Mouse (Mus musculus) T-helper 17 cell (primary cell): Measurements from ENCODE around the gene Sdc4.

Source experiments
- in situ Hi-C, 2 experiments: fragments of 300-600 bp; cut with MboI, MseI; formaldehyde crosslinking; loops; 1 replicate in 1 of 2; 2 replicates in 1 of 2; pipeline ENCODE4 v1.15.1; 2025; ENCODE audit warnings: high pct_unique_total_duplicates in 2 of 2

The Sdc4 gene

DNA sequence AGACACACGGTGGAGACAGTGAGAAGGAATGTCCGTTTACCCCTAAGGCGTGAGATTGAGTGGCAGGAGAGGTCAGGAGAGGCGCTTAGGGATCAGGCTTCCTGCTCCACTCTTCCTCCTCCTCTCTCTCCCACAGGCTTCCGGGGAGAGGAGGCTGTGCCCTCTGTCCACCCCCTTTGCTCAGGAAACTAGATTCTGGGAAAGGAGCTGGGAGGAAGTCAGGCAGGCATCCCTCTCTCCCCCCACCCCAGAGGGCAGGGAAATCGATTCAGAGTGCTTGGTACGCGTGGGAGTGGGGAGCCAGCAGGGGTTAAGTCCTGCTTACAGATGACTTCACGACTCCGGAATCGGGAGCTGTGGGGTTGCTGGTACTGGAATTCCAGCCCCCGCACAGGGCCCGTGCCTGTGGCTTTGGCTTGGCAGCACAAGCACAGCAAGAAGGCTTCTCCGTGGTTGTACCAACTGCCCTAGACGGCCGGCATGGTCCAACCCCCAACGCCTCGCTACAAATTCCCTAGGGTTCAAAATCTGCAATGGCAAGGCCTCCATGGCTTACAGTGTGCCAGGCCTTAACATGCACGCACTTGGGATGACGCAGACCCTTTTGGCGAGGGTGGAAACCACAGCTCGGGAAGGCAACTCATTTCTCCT lies 11.0 kb downstream of the Sdc4 start:
- in situ Hi-C loops: no loop called here

DNA sequence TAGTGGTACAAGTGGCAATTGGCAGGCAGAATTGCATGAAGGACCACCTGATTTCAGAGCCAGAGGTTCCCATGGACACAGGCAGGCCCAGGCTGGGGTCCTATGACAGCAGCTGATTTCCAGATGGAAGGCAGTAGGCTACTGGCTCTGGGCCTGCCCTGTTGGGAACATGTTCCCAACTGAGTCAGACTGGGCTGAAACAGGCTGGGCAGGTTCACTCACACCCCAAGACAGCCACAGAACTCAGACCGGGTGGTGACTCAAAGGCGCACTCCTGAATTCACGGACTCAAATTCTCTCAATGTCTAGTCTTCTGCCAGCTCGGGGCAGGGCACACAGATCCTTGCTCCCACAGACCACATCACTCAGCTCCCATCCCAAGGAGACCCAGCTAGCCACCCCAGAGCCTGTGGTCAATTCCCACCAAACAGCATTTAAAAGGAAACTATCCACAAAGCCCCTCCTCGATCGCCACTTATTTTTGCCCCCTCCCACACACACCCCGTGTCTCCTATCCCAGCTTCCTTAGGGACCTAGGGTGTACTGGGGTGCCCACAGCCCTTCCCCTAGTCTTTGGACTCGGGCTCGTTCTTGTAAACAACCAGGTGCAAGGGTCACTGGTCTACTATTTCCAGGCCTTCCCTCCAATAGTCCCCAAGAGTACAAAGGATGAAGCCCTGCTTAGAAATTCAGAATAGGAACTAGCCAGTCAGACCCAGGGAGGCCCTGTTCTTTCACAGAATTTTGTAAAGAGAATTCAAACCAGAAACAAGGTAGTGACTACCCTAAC lies 11.8 kb downstream of the Sdc4 start:
- in situ Hi-C loops: no loop called here

DNA sequence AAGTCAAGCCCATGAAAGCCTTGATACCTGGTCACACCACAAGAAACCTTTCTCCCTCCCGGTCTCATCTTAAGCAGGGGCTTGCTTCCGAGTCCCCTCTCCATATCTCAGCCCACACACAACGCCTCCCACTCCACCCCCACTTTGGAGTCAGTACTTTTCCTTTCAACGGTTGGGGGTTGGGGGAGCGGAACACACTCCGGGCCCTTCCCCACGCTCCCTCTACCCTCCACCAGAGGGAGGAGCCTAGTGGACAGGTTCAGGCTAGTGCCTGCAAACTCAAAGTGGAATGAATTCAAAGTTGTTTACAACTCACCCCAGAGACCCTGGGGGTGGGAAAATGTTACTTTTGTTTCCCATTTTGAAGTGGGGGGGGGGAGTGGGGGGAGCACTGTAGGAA lies 13.0 kb downstream of the Sdc4 start:
- in situ Hi-C loops: no loop called here

DNA sequence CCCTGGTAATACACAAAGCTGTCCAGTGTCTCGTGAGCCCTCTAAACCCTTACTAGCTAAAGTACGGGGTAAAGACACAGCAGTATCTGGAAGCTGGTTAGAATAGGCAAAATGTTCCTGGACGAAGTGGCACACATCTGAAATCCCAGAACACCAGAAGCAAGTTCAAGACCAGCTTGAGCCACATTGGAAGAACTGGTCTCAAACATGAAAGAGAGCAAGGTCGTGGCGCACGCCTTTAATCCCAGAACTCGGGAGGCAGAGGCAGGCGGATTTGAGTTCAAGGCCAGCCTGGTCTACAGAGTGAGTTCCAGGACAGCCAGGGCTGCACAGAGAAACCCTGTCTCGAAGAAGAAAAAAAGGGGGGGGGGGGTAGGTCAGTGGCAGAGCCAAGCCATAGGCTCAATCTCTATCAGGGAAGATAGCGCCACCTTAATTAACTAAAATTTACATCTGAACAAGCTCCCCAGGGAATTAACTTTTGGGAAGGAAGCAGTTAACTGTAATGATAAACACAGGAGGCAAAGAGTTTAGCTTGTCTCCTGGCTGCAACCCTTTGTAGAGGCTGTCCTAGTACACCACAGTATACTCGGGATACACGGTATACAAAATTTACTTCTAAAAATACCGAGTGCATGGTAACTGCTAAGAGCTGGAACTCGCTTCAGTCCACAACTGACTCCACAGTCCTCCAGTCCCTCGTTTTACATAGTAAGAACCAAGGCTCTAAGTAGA lies 13.6 kb downstream of the Sdc4 start:
- in situ Hi-C loops: no loop called here

DNA sequence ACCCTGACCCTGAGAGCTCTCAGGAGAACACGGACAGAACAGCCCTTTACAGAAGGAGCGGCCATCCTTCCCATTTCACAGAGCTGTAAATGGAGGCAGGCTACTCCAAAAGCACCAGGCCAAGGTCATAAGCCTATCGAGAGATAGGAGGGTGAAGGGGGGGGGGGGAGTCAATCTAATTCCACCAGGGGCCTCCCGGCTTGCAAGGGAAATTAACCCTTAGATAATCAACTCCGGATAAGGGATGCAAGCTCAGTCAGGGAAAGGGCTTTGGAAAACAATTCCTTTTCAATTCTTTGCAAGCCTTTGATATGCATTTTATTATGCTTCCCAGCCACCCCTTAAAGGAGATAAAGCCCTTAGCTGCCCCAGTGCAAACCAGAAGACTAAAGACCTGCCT lies 15.2 kb downstream of the Sdc4 start:
- in situ Hi-C loops: no loop called here

DNA sequence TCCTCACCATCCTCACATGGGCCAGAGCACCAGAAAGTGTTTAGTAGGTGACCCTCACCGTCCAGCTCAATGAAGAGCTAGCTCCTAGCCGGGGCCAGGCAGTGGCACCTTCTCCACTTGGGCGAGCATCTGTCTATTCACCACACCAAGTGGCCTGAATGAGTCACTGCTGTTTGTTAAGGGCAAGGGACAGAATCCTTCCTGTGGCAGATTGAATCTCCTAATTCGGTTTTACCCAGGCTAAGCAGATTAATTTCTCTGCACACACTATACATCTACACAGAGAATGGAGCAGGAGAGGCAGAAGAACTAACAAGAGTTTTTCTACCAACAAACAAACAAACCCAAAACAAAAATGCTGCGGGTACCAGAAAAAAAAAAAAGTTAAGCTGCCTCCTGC lies 16.7 kb downstream of the Sdc4 start:
- in situ Hi-C loops: no loop called here

DNA sequence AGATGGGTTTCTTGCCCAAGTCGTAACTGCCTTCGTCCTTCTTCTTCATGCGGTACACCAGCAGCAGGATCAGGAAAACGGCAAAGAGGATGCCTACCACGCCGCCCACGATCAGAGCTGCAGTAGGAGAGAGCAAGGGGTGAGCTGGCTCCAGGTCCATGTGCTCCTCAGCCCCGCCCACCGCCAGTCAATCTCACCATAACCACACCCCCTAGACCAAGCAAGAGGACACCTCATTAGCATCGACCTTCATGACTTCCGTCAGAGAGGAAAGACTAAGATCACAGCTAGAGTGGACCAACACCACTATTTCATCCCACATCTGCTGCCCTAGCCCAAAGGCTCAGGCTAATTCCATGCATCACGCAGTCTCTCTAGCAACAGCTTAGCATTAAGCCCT lies 17.6 kb downstream of the Sdc4 start:
- in situ Hi-C loops: no loop called here

DNA sequence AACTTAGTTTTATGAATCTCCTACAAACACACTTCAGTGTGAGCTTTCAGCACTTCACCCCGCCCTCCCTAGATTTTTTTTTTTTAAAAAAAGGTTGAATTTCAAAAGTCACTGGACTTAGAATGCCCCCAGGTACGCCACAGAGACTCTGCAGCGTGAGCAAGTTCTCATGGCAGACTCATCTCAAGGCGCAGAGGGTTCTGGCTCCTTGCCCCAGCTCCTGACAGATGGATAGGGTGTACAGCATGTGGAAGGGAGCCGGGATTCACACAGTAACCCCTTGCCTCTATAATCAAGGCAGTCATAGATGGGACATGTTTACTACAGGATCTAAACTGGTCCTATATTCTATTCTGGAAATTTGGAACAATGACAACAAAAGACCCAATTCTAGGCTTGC lies 18.3 kb downstream of the Sdc4 start:
- in situ Hi-C loops: no loop called here

DNA sequence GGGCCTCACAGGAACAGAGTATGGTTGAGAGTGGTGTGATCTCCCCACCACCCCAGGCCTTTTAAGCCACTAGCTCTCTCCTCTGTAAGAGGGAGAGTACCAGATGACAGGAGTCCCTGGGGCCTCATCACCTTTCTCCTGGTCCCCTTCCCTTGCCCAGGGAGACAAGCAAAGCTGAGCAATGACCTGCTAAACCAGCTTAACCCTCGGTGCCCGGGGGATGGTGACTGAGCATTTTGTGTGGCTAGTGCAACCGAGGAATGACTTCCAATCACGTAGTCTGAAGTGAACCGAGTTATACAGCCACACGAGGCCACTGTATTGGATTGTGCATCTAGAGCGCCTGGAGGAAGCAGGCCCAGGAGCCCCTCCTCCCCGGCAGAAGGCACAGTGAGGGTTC lies 19.3 kb downstream of the Sdc4 start:
- in situ Hi-C loops: no loop called here

DNA sequence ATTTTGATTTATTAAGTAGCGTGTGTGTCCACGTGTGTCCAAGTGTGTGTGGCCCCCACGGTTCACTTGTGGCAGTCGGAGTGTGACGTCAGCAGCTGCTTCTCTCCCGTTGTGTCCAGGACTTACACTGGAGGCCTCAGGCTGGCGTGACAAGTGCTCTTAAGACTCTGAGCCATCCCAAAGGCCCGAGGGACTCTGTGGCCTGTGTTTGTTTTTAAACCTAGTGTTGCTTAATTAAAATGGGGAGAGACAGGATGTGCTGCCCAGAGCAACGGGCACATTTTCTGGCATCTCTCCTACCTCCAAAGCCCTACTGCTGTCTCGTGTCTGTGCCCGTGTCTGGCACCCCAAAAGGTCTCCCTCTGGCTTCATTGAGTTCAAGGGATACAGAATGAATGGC lies 20.2 kb downstream of the Sdc4 start:
- in situ Hi-C loops: no loop called here

DNA sequence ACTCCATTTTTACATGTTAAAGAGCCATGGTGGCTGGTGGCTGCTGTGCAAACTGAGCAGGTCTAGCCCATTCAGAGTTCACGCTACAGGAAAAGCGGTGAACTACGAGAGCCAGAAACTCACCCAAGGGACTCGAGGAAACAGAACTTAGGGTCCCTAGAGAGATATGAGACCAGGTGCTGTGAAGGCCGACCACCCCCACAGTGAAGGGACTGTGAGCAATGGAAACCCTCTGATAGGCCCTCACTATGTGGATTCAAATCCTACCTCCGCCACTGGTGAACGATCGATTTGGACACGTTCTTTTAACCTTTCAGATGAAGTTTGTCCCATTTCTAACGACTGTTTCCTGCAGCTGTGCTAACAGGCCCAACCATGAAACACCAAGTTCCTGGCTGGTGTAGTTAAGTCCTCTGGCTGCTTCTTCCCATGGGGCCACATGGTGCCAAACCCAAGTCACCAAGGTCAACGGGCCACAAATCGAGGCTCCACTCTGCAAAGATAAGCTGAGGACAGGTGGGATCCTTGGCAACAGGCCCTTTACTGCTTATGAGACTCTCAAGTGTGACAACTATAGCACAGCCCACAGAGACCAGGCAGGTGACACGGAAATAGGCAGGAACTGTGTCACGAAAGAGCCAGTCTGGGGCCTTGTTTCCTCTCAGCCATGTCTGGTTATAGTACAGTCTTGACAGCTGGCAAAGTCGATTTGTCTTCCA lies 20.9 kb downstream of the Sdc4 start:
- in situ Hi-C loops: no loop called here

DNA sequence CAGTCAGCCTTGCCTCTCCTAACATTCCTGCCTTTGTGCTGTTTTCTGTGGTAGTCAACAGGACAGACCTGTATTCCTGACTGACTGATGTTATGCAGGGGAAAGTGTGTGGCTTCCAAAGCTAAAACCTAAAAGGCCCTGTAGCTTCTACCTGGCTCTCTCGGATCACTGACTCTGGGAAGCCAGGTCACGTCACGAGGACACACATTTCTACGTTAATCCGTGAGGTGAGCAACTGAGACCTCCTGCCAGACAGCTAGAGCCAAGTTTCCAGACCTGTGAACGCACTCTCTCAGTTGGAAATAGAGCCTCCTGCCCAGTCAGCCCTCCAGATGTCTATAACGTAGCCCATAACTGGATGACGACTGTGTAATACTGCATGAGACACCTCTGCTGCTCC lies 21.7 kb downstream of the Sdc4 start:
- in situ Hi-C loops: no loop called here

DNA sequence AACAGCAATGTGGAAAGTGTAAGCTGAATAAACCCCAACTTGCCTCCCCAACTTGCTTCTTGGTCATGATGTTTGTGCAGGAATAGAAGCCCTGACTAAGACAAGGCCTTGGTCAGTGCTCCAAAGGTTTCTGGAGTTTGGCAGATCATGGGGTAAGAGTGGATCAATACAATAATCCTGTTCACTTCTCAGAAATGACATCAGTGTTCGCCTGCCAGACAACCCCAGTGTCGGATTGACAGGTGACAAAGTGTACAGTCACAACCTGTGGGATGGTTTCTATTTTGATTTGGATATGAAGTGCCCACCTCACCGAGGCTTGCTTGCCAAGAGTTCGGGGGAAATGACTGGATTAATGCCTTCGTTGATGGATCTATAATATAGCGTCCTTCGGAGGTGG lies 22.4 kb downstream of the Sdc4 start:
- in situ Hi-C loops: no loop called here

DNA sequence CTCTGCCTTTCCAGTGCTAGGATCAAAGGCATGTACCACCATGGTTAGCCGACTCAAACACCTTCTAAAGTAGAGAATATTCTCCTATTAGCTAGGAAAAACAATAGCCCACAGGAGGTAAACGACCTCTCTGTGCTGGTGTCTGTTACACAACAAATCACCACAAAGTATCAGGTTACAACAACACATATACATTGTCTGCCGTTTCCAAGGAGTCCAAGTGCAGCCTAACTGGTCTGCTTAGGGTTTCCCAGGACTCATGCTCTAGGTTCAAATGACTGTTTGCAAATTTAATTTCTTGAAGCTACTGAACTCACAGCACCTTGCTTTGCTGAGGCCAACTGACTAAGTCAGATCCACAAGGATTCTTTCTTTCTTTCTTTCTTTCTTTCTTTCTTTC lies 24.2 kb downstream of the Sdc4 start:
- in situ Hi-C loops: loop anchor here in 1 of 2 experiments (5.0 kb wide), 1 partner anchor 108 kb away; no protein-coding TSS in a partner anchor

DNA sequence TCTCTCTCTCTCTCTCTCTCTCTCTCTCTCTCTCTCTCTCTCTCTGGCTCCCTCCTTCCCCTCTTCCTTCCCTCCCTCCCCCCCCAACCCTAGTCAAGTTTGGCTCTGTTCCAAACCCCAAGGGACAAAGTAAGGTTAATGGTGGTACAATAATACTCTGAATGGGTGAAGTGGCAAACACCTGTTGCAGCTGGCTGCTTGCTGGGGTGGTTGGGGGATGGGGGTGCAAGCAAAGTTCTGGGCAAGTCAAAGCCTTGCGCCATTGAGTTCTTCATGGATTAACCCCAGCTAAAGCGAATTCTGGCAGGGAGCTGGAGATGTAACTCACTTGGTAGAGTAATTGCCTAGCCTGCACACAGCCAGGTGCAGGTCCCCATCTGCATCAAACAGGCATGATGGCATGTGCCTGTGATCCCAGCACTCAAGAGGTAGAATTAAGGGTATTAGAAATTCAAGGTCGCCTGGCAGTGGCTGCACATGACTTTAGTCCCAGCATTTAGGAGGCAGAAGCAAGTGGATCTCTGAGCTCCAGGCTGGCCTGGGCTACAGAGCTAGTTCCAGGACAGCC lies 25.3 kb downstream of the Sdc4 start:
- in situ Hi-C loops: loop anchor here in 1 of 2 experiments (5.0 kb wide), 1 partner anchor 109 kb away; no protein-coding TSS in a partner anchor

DNA sequence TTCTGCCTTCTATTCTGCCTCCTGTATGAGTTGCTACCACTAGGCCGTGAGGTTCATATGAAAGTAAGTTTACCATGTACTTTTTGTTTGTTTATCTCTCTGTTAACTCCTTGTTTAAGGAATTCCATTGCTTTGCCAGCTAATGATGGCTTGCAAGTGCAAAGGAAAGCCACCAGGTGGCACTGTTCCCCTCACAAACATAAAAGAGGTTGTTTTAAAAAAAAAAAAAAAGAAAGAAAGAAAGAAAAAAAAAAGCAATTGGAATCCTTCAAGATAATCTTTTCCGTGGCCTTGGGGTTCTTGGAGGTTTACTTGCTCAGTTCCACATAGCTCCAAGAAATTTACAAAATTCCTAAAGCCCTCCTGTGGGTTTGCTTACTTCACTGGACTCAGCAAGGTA lies 26.5 kb downstream of the Sdc4 start:
- in situ Hi-C loops: loop anchor here in 1 of 2 experiments (5.0 kb wide), 1 partner anchor 110 kb away; no protein-coding TSS in a partner anchor

DNA sequence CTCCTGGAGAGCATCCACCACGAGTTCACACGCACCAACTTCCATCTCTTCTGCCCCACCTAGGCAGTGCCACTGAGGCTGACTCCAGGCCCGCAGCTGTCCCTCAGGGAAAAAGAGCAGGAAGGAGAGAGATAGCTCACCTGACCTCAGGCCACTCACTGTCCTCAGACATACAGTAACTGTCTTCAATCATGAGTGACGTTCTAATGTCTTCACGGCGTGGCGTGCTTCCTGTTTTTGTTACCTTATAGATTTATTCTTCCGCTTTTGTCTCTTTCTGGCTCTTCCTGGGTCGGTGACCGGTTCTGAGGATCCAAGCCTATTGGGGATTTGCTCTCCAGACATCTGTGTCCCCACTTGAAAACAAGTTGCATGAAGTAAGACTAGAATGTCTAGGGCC lies 29.1 kb downstream of the Sdc4 start:
- in situ Hi-C loops: no loop called here

DNA sequence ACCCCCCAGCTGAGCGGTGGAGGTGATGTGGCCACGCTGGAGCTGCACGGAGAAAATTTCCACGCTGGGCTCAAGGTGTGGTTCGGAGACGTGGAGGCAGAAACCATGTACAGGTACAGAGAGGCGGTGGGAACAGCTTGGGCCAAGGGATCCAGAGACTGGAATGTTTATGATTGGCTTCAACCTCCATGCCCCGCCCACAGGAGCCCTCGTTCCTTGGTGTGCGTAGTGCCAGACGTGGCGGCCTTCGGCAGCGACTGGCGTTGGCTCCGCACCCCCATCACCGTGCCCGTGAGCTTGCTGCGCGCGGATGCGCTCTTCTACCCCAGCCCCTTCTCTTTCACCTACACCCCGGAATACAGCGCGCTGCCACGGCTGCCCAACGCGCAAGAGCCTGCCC lies 29.5 kb downstream of the Sdc4 start:
- in situ Hi-C loops: no loop called here

DNA sequence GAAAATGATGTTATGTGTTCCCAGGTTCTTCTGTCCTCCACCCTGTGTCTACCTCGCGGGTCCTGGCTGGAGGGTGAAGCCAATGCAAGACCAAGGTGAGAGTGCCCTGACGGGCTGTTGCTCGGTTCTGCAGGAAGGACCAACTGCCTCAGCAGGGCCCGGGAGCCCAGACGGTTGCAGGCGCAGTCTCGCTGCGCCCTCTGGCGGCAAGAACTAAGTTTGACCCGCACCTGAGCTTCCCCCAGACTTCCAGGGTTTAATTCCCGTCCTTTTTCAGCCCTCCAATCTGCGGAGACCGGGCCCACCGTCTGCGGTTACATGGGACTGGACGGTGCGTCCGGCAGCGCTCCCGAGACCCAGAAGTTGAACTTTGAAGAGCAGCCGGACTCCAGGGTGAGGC lies 36.0 kb downstream of the Sdc4 start:
- in situ Hi-C loops: no loop called here

DNA sequence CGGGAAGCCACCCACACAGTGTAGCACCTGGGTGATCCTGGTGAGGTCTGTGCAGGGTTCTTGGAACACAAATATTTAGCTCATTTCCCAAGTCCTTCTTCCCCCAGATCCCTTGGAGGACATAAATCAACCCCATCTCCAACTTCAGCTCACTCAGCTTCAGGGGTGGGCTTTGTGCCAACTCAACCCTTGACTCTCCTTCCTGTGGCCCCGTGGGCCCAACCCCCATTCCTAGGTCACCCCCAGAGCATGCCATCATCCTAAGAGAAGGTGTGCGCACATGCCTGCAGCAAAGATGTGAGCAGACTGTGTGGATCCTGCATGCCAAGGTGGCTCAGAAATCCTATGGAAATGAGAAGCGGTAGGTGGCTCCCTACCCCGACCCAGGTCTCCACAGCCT lies 38.2 kb downstream of the Sdc4 start:
- in situ Hi-C loops: no loop called here

DNA sequence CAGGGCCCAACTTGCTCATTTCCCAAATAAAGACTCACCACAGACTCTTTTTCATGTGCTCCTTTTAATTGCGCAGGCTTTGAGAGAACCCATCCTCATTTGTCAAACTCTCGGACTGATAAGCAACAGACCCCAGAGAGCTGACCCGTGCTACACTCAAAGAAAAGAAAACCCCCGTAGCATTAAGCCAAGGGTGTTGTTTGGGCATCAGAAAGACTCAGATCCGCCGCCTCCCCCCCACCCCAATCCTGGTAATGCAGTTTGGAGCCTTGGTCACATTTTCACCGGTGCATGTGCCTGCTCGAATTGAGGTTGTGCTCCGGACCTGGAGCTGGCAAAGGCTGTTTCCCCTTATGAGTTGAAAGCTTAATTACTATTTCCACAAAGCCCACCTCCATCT lies 38.6 kb downstream of the Sdc4 start, which contains the start of gene Matn4:
Matn4 (minus strand) TSS at position 101 of the 400 bp plus-strand sequence.
- in situ Hi-C loops: no loop called here
